Mouse (Mus musculus) granulocyte monocyte progenitor cell, adult 5-6 weeks (primary cell): ENCODE data around the gene Nhlrc2. TPM values are rescaled to one million over a fixed set of nuclear protein-coding genes. Genes with fewer than 3 reads are reported as not detected.
A peak's percentile ranks its signal among the peaks of the same experiment; 100 is the strongest.

Source experiments
- ATAC-seq: replicated peaks from 2 replicates; pipeline ENCODE4 v1.8.0; 2016; ENCODE audit warnings: mild to moderate bottlenecking, moderate TSS enrichment, inconsistent platforms; ENCODE audit not compliant: poor library complexity, severe bottlenecking
- total RNA-seq, 2 experiments: library from RNA; stranded (forward) in 1 of 2; stranded (reverse) in 1 of 2; fragments of 200-712, 200-1000 nt in 1 of 2; fragments of >200 nt in 1 of 2; fragmentation: Nextera tagmentation in 1 of 2; gene quantifications; 2 replicates each; pipeline ENCODE4 v1.2.3; 2014 to 2017

The Nhlrc2 gene
- total RNA-seq, 2 experiments from 2014 or later: 11.9 to 13.2 TPM

GRCm38 (mm10) chr19:56562433-56563138 is 14.5 kb downstream of the Nhlrc2 start:
- ATAC-seq: no peak

- no peak for ATAC-seq
Measured at GRCm38 (mm10) chr19:56563469-56563868, 15.4 kb downstream of the Nhlrc2 start.

GRCm38 (mm10) chr19:56565358-56565757 is 17.3 kb downstream of the Nhlrc2 start:
- ATAC-seq: no peak

- peak; percentile 96 for ATAC-seq
Measured at GRCm38 (mm10) chr19:56566041-56566440, 18.0 kb downstream of the Nhlrc2 start.

GRCm38 (mm10) chr19:56566940-56567339 is 18.9 kb downstream of the Nhlrc2 start:
- ATAC-seq: no peak

GRCm38 (mm10) chr19:56570781-56571180 is 22.7 kb downstream of the Nhlrc2 start:
- ATAC-seq: no peak

GRCm38 (mm10) chr19:56571234-56571633 is 23.2 kb downstream of the Nhlrc2 start:
- ATAC-seq: no peak

GRCm38 (mm10) chr19:56571913-56572312 is 23.9 kb downstream of the Nhlrc2 start:
- no peak for ATAC-seq

GRCm38 (mm10) chr19:56573184-56573583 is 25.1 kb downstream of the Nhlrc2 start:
- no peak for ATAC-seq

GRCm38 (mm10) chr19:56577801-56578200 is 29.7 kb downstream of the Nhlrc2 start:
- ATAC-seq: no peak

GRCm38 (mm10) chr19:56581981-56582380 is 33.9 kb downstream of the Nhlrc2 start:
- no peak for ATAC-seq

GRCm38 (mm10) chr19:56583785-56584184 is 35.7 kb downstream of the Nhlrc2 start:
- ATAC-seq: no peak

- no peak for ATAC-seq
Measured at GRCm38 (mm10) chr19:56584288-56584687, 36.2 kb downstream of the Nhlrc2 start.

GRCm38 (mm10) chr19:56586320-56586719 is 38.3 kb downstream of the Nhlrc2 start:
- ATAC-seq: no peak

- peak; percentile 67 for ATAC-seq
Measured at GRCm38 (mm10) chr19:56588205-56588626, 40.2 kb downstream of the Nhlrc2 start.

- no peak for ATAC-seq
Measured at GRCm38 (mm10) chr19:56589008-56589407, 40.9 kb downstream of the Nhlrc2 start.

- no peak for ATAC-seq
Measured at GRCm38 (mm10) chr19:56589455-56589854, 41.4 kb downstream of the Nhlrc2 start.

- no peak for ATAC-seq
Measured at GRCm38 (mm10) chr19:56590250-56590649, 42.2 kb downstream of the Nhlrc2 start.

GRCm38 (mm10) chr19:56592472-56592871 is 44.4 kb downstream of the Nhlrc2 start:
- ATAC-seq: no peak

- no peak for ATAC-seq
Measured at GRCm38 (mm10) chr19:56599996-56600395, 51.9 kb downstream of the Nhlrc2 start.

- ATAC-seq: no peak
Measured at GRCm38 (mm10) chr19:56600797-56601196, 52.7 kb downstream of the Nhlrc2 start.

- no peak for ATAC-seq
Measured at GRCm38 (mm10) chr19:56601901-56602347, 53.9 kb downstream of the Nhlrc2 start.
